Mouse (Mus musculus) liver, embryonic 14.5 days (tissue): ENCODE results near the gene St3gal4. TPM values are rescaled to one million over a fixed set of nuclear protein-coding genes. Genes with fewer than 3 reads are reported as not detected.

ENCODE experiments used
- ATAC-seq: fragments of 200-750 bp; cut with Nextera tagmentation; 2 replicates; pipeline ENCODE4 v1.8.0; 2017; ENCODE audit warnings: moderate number of reproducible peaks, mild to moderate bottlenecking, moderate library complexity; ENCODE audit not compliant: insufficient read depth
- DNase-seq, 3 experiments: peaks; one replicate each; pipeline ENCODE4 v3.0.0-alpha.2; 2012 to 2013; ENCODE audit warnings: low read depth in 3 of 3, low spot score in 3 of 3
- H3K27ac ChIP-seq: fragments of 300-500 bp; sonication (generic); 2 replicates; pipeline ENCODE4 v1.5.1; 2014; ENCODE audit warnings: moderate library complexity, mild to moderate bottlenecking, control low read depth, inconsistent platforms
- H3K27me3 ChIP-seq: fragments of 300-500 bp; sonication (generic); 2 replicates; pipeline ENCODE4 v1.6.1; 2014; ENCODE audit warnings: mild to moderate bottlenecking, low read length, moderate library complexity; ENCODE audit not compliant: control insufficient read depth, insufficient read depth
- H3K36me3 ChIP-seq: fragments of 300-500 bp; sonication (generic); replicated peaks from 2 replicates; pipeline ENCODE4 v1.6.1; 2014; ENCODE audit warnings: low read depth; ENCODE audit not compliant: control insufficient read depth, insufficient read depth
- H3K4me1 ChIP-seq, 2 experiments: fragments of 200-500 bp in 1 of 2; fragments of 300-500 bp in 1 of 2; sonication (generic) in 1 of 2; replicated peaks; 2 replicates each; pipeline ENCODE4 v1.6.1; 2012 to 2014; ENCODE audit warnings: antibody characterized with exemption in 1 of 2, inconsistent platforms in 1 of 2, low read length in 1 of 2; ENCODE audit not compliant: control insufficient read depth in 2 of 2, insufficient read depth in 2 of 2
- H3K4me2 ChIP-seq: fragments of 300-500 bp; sonication (generic); 2 replicates; pipeline ENCODE4 v1.6.1; 2014; ENCODE audit warnings: low read depth, mild to moderate bottlenecking, control low read depth, moderate library complexity
- H3K4me3 ChIP-seq, 2 experiments: fragments of 200-500 bp in 1 of 2; fragments of 300-500 bp in 1 of 2; sonication (generic) in 1 of 2; 2 replicates each; pipeline ENCODE4 v1.5.1; 2012 to 2014; ENCODE audit warnings: low read depth in 2 of 2, low read length in 2 of 2, mild to moderate bottlenecking in 2 of 2, control low read depth in 1 of 2, inconsistent platforms in 1 of 2, moderate library complexity in 1 of 2; ENCODE audit not compliant: insufficient read depth in 1 of 2
- H3K9ac ChIP-seq: fragments of 300-500 bp; sonication (generic); replicated peaks from 2 replicates; pipeline ENCODE4 v1.6.1; 2014; ENCODE audit warnings: mild to moderate bottlenecking, control low read depth, moderate library complexity
- H3K9me3 ChIP-seq: fragments of 300-500 bp; sonication (generic); 2 replicates; pipeline ENCODE4 v1.6.1; 2016; ENCODE audit warnings: low read length, mixed read lengths; ENCODE audit not compliant: control insufficient read depth
- CTCF ChIP-seq: IDR thresholded peaks from 2 replicates; pipeline ENCODE4 v1.5.1; 2016; ENCODE audit warnings: antibody characterized with exemption, low read depth, control low read depth
- EP300 ChIP-seq: IDR thresholded peaks from 2 replicates; pipeline ENCODE4 v1.6.1; 2016; ENCODE audit warnings: antibody characterized with exemption, low read depth
- WGBS: fragments of 180-500 bp; shearing (Covaris S2); extraction: QIAGEN DNeasy Blood & Tissue Kit; methylation state at CpG from one replicate; pipeline ENCODE4 v1.1.7; 2014; ENCODE audit not compliant: insufficient replicate concordance; 5-methylcytosine and 5-hydroxymethylcytosine counted together
- polyA plus RNA-seq, 2 experiments: library from polyadenylated mRNA; depleted of rRNA in 1 of 2; stranded (reverse) in 1 of 2; unstranded in 1 of 2; fragments of >200 nt; fragmentation: Nextera tagmentation in 1 of 2; extraction: Ambion mirVana in 1 of 2; gene quantifications; 2 replicates each; pipeline versions ENCODE4 v1.2.1 to v1.2.3; 2012 to 2014

Gene St3gal4
- polyA plus RNA-seq, 2 experiments = 6.0 to 19.2 TPM

GRCm38 (mm10) chr9:35052671-35053070 lies 66.4 kb downstream of the St3gal4 start:
- TF ChIP-seq CTCF = no peak
- Histone ChIP-seq H3K36me3 (peaks cover 41% of the 10 kb centered on the region), H3K4me3 (no peak overlapping the region), H3K4me1 (no peaks in the 10 kb centered on the region), H3K9me3 (no peaks in the 10 kb centered on the region), H3K27me3 (no peaks in the 10 kb centered on the region), H3K4me2 (no peak overlapping the region), H3K27ac (no peak overlapping the region), H3K9ac (no peak overlapping the region)
- WGBS = 81% methylated on average over 4 of the region's 4 CpGs
- DNase-seq = no peak
- ATAC-seq = no peak

DNA sequence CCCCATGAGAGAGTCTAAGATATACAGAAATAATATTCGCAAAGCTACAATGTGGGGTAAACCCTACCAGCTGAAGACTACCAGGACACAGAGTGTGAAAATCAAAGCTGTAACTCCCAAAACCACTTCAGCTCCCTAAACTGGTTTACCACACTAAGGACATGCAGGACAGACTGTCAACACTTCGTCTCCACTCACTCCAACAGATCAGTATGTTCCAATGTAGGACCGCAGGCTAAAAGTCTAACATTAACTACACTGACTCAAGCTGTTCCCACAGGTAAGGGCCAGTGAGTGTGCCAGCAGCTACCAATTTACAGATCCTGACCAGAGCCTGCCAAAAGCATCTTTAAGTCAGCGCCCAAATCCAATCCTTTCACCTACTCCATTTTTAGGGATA lies 67.4 kb downstream of the St3gal4 start:
- Histone ChIP-seq H3K27me3 (no peaks in the 10 kb centered on the region), H3K4me3 (no peak overlapping the region), H3K27ac (no peak overlapping the region), H3K4me1 (no peaks in the 10 kb centered on the region), H3K4me2 (no peak overlapping the region), H3K9ac (no peak overlapping the region), H3K9me3 (no peaks in the 10 kb centered on the region), H3K36me3 (peaks cover 51% of the 10 kb centered on the region)
- no peak for DNase-seq
- 85% methylated on average over 4 of the region's 4 CpGs for WGBS
- ATAC-seq = no peak
- no peak for TF ChIP-seq EP300
- TF ChIP-seq CTCF = no peak

GRCm38 (mm10) chr9:35050701-35051454 lies 68.2 kb downstream of the St3gal4 start:
- WGBS = 84% methylated on average over 6 of the region's 6 CpGs
- TF ChIP-seq CTCF = no peak
- TF ChIP-seq EP300 = no peak
- H3K4me1 ChIP-seq = peaks cover 0 to 2% of the 10 kb centered on the region in 2 experiments; a peak in 2 of 4 replicates
- no peak overlapping the region for H3K9ac ChIP-seq
- peaks cover 51% of the 10 kb centered on the region for H3K36me3 ChIP-seq
- no peak overlapping the region for H3K4me3 ChIP-seq
- ATAC-seq (no peak), DNase-seq (no peak)
- no peaks in the 10 kb centered on the region for H3K9me3 ChIP-seq
- no peak overlapping the region for H3K4me2 ChIP-seq
- H3K27me3 ChIP-seq = no peaks in the 10 kb centered on the region
- H3K27ac ChIP-seq = no peak overlapping the region

- peaks cover 51% of the 10 kb centered on the region for H3K36me3 ChIP-seq
- H3K27me3 ChIP-seq = no peaks in the 10 kb centered on the region
- peaks cover 0 to 2% of the 10 kb centered on the region in 2 experiments; a peak in 2 of 4 replicates for H3K4me1 ChIP-seq
- no peak overlapping the region for H3K9ac ChIP-seq
- ATAC-seq (no peak), DNase-seq (no peak)
- 83% methylated on average over 3 of the region's 3 CpGs for WGBS
- TF ChIP-seq EP300 = no peak
- TF ChIP-seq CTCF = no peak
- no peak overlapping the region for H3K4me3 ChIP-seq
- no peak overlapping the region for H3K27ac ChIP-seq
- H3K4me2 ChIP-seq = no peak overlapping the region
- H3K9me3 ChIP-seq = no peaks in the 10 kb centered on the region
Measured at GRCm38 (mm10) chr9:35049891-35050527, 69.1 kb downstream of the St3gal4 start.

DNA sequence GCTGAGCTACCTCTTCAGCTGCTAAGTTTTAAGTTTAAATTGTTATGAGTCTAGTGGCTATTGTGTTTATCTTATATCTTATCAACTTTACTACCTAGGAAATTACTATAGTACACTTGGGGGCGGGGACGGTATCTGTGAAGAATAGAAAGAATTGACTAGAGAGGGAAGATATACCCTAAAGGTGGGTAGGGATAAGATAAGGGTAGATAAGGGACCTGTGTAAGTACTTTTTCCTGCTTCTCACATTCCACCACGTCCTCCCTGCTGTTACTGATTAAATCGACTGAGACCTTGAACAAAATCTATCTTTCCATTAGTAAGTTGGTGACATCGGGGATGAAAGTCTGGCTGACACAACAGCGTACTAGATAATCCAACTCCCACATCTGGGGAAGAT lies 70.6 kb downstream of the St3gal4 start:
- Histone ChIP-seq H3K4me3 (no peak overlapping the region), H3K9ac (no peak overlapping the region), H3K36me3 (peaks cover 39% of the 10 kb centered on the region), H3K4me1 (peaks cover 0 to 2% of the 10 kb centered on the region in 2 experiments; a peak in 2 of 4 replicates), H3K4me2 (no peak overlapping the region), H3K27ac (no peak overlapping the region), H3K9me3 (no peaks in the 10 kb centered on the region), H3K27me3 (no peaks in the 10 kb centered on the region)
- TF ChIP-seq EP300 (no peak), CTCF (no peak)
- ATAC-seq (no peak), DNase-seq (no peak)
- 67% methylated on average over 6 of the region's 6 CpGs for WGBS
